Mouse (Mus musculus) midbrain, embryonic 15.5 days (tissue): ENCODE measurements at regions not wholly inside any gene's neighbourhood (a gene's known extent, or its start where the extent isn't known, plus 50 kb on each side); places are given as distances from the start of the nearest gene placed in this dataset.
A peak's percentile ranks its signal among the peaks of the same experiment; 100 is the strongest.

Experiments used
- ATAC-seq: fragments of 200-750 bp; cut with Nextera tagmentation; replicated peaks from 2 replicates; pipeline ENCODE4 v1.8.0; 2017; ENCODE audit warnings: moderate TSS enrichment
- H3K27ac ChIP-seq: fragments of 300-500 bp; sonication (generic); 2 replicates; pipeline ENCODE4 v1.5.1; 2015; ENCODE audit warnings: mild to moderate bottlenecking, inconsistent platforms
- H3K27me3 ChIP-seq: fragments of 300-500 bp; sonication (generic); replicated peaks from 2 replicates; pipeline ENCODE4 v1.6.1; 2015; ENCODE audit warnings: inconsistent platforms
- H3K36me3 ChIP-seq: fragments of 300-500 bp; sonication (generic); replicated peaks from 2 replicates; pipeline ENCODE4 v1.6.1; 2015; ENCODE audit warnings: inconsistent platforms
- H3K4me1 ChIP-seq: fragments of 300-500 bp; sonication (generic); 2 replicates; pipeline ENCODE4 v1.6.1; 2015; ENCODE audit warnings: inconsistent platforms
- H3K4me2 ChIP-seq: fragments of 300-500 bp; sonication (generic); 2 replicates; pipeline ENCODE4 v1.6.1; 2015; ENCODE audit warnings: inconsistent platforms, mild to moderate bottlenecking, moderate library complexity
- H3K4me3 ChIP-seq: fragments of 300-500 bp; sonication (generic); 2 replicates; pipeline ENCODE4 v1.5.1; 2015; ENCODE audit warnings: mild to moderate bottlenecking, inconsistent platforms
- H3K9ac ChIP-seq: fragments of 300-500 bp; sonication (generic); 2 replicates; pipeline ENCODE4 v1.6.1; 2015; ENCODE audit warnings: mild to moderate bottlenecking, inconsistent platforms
- H3K9me3 ChIP-seq: fragments of 300-500 bp; sonication (generic); 2 replicates; pipeline ENCODE4 v1.6.1; 2016; ENCODE audit warnings: inconsistent platforms
- WGBS: fragments of 180-500 bp; shearing (Covaris S2); methylation state at CpG from one replicate; pipeline ENCODE4 v1.1.7; 2015; ENCODE audit warnings: mixed read lengths; 5-methylcytosine and 5-hydroxymethylcytosine counted together

DNA sequence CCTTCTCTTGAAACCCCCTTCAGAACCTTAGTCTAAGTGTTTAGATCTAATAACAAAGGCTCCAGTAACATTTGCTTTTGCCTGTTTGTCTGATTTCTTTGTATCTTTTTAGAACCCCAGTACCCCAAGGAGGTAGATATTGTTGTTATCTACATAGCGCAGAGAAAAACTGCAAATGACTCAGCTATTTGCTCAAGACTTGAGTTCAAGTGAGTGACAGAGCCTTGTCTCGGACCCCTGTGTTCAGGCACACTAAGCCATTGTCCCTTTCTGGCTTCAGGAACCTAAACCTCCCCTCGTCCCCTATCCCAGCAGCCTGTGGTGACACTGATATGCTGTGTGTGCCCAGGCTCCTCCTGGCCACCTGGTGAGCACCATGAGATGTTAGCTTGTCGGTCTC is 421.5 kb downstream of the Cd83 start:
- Histone ChIP-seq H3K4me1 (peaks cover 19% of the 10 kb centered on the region), H3K9ac (no peak overlapping the region), H3K4me3 (no peak overlapping the region), H3K36me3 (no peaks in the 10 kb centered on the region), H3K27me3 (peaks cover 19% of the 10 kb centered on the region; the same call in 1 of the 2 replicates), H3K4me2 (no peak overlapping the region), H3K9me3 (no peaks in the 10 kb centered on the region), H3K27ac (no peak overlapping the region)
- 57% methylated on average over 4 of the region's 4 CpGs for WGBS
- ATAC-seq, result no peak

- Histone ChIP-seq H3K27me3 (peaks cover 19% of the 10 kb centered on the region; the same call in 1 of the 2 replicates), H3K4me2 (no peak overlapping the region), H3K9ac (no peak overlapping the region), H3K9me3 (no peaks in the 10 kb centered on the region), H3K36me3 (no peaks in the 10 kb centered on the region), H3K27ac (no peak overlapping the region), H3K4me3 (no peak overlapping the region), H3K4me1 (peaks cover 19% of the 10 kb centered on the region)
- ATAC-seq, result no peak
- WGBS, result 92% methylated on average over 4 of the region's 4 CpGs
Observed at GRCm38 (mm10) chr13:44206448-44206847, 421.9 kb downstream of the Cd83 start.

GRCm38 (mm10) chr13:44207400-44208005 is 422.9 kb downstream of the Cd83 start:
- Histone ChIP-seq H3K27me3 (peaks cover 19% of the 10 kb centered on the region; the same call in 1 of the 2 replicates), H3K36me3 (no peaks in the 10 kb centered on the region), H3K9me3 (no peaks in the 10 kb centered on the region), H3K27ac (no peak overlapping the region), H3K4me3 (no peak overlapping the region), H3K9ac (no peak overlapping the region), H3K4me2 (no peak overlapping the region), H3K4me1 (peaks cover 19% of the 10 kb centered on the region)
- 63% methylated on average over 11 of the region's 11 CpGs for WGBS
- ATAC-seq, result no peak

DNA sequence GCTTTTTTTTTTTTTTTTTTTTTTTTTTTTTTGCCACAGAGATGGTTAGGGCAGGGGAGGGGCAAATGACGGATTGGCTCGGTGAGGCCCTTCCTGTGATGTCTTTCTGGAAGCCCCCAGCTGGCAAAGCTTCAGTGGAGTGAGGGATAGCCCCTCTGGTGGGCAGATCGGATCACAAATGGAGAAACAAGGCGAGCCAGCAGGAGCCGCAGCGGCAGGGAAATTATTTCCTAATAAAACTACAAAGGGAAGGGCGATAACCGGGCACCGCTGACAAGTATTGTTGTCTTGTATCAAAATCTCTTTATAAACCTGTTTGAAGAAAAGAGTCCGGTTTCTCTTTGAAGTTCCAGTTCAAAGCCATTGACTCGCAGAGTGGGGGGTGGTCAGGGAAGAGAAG is 424.5 kb downstream of the Cd83 start:
- H3K4me3 ChIP-seq, result no peak overlapping the region
- no peak overlapping the region for H3K27ac ChIP-seq
- peaks cover 24% of the 10 kb centered on the region for H3K4me1 ChIP-seq
- no peak for ATAC-seq
- no peaks in the 10 kb centered on the region for H3K9me3 ChIP-seq
- no peaks in the 10 kb centered on the region for H3K36me3 ChIP-seq
- peaks cover 18% of the 10 kb centered on the region; the same call in 1 of the 2 replicates for H3K27me3 ChIP-seq
- peak overlapping the region; percentile 25 for H3K4me2 ChIP-seq
- 4% methylated on average over 11 of the region's 11 CpGs for WGBS
- no peak overlapping the region for H3K9ac ChIP-seq

DNA sequence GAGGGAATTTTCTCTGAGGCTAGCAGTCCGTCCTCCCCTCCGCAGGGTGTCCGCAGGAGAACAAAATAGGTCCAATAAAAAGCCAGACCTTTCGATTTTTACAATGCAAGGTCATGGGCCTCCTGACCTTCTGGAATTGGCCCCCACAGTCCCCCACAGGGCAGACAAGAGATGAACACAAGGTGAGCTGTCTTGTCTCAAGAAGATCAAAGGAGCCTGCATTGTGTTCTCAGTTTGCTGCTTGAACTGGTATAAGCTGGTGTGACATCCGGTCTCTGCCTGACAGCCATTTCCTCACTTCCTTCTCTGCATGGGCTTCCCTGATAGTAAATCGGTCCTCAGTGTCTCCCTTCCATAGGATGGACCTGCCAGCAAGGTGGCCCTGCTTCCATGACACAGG is 425.5 kb downstream of the Cd83 start:
- no peak overlapping the region for H3K4me2 ChIP-seq
- peaks cover 13% of the 10 kb centered on the region; the same call in 1 of the 2 replicates for H3K27me3 ChIP-seq
- no peaks in the 10 kb centered on the region for H3K36me3 ChIP-seq
- no peak for ATAC-seq
- peaks cover 24% of the 10 kb centered on the region for H3K4me1 ChIP-seq
- H3K9me3 ChIP-seq, result no peaks in the 10 kb centered on the region
- no peak overlapping the region for H3K27ac ChIP-seq
- H3K9ac ChIP-seq, result no peak overlapping the region
- WGBS, result 29% methylated on average over 6 of the region's 6 CpGs
- H3K4me3 ChIP-seq, result no peak overlapping the region

GRCm38 (mm10) chr13:44212356-44212755 is 427.8 kb downstream of the Cd83 start:
- 85% methylated on average over 4 of the region's 4 CpGs for WGBS

DNA sequence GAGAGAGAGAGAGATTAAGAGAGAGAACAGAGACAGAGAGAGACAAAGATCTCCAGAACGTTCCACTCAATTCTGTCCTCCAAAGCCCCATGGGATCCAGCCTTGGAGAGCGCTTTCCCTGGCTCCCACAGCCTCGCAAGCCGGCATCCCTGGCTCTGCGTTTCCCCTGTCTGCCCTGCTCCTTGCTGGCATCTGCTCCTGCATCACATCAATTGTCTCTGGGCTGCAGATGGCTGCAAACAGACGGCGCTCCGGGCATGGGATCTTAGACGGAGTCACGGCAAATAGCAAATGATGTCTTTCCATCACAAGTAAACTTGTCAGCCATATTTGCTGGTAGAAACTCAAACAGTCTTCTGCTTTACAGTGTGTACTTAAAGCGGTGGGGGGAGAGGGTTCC is 428.4 kb downstream of the Cd83 start:
- peaks cover 7% of the 10 kb centered on the region; the same call in 1 of the 2 replicates for H3K27me3 ChIP-seq
- H3K9me3 ChIP-seq, result no peaks in the 10 kb centered on the region
- peaks cover 23% of the 10 kb centered on the region for H3K4me1 ChIP-seq
- 52% methylated on average over 11 of the region's 11 CpGs for WGBS
- H3K9ac ChIP-seq, result no peak overlapping the region
- no peak for ATAC-seq
- H3K27ac ChIP-seq, result no peak overlapping the region
- H3K4me3 ChIP-seq, result no peak overlapping the region
- no peaks in the 10 kb centered on the region for H3K36me3 ChIP-seq
- H3K4me2 ChIP-seq, result no peak overlapping the region

More at GRCm38 (mm10) chr13:44212356-44212755, 427.8 kb downstream of the Cd83 start:
- Histone ChIP-seq H3K9me3 (no peaks in the 10 kb centered on the region), H3K27ac (no peak overlapping the region), H3K4me2 (no peak overlapping the region), H3K27me3 (peaks cover 13% of the 10 kb centered on the region; the same call in 1 of the 2 replicates), H3K4me1 (peaks cover 24% of the 10 kb centered on the region), H3K4me3 (no peak overlapping the region), H3K36me3 (no peaks in the 10 kb centered on the region), H3K9ac (no peak overlapping the region)
- no peak for ATAC-seq

GRCm38 (mm10) chr13:44218266-44218665 is 433.7 kb downstream of the Cd83 start:
- Histone ChIP-seq H3K36me3 (no peaks in the 10 kb centered on the region), H3K27ac (no peak overlapping the region), H3K4me1 (peaks cover 10% of the 10 kb centered on the region), H3K9me3 (no peaks in the 10 kb centered on the region), H3K4me3 (no peak overlapping the region), H3K27me3 (no peaks in the 10 kb centered on the region), H3K4me2 (no peak overlapping the region), H3K9ac (no peak overlapping the region)
- no peak for ATAC-seq
- 26% methylated on average over 8 of the region's 8 CpGs for WGBS

- Histone ChIP-seq H3K9ac (no peak overlapping the region), H3K36me3 (no peaks in the 10 kb centered on the region), H3K4me2 (no peak overlapping the region), H3K4me3 (no peak overlapping the region), H3K27ac (no peak overlapping the region), H3K9me3 (no peaks in the 10 kb centered on the region), H3K27me3 (no peaks in the 10 kb centered on the region), H3K4me1 (peaks cover 10% of the 10 kb centered on the region)
- ATAC-seq, result no peak
- WGBS, result 30% methylated on average over 5 of the region's 5 CpGs
Observed at GRCm38 (mm10) chr13:44221721-44222120, 437.1 kb downstream of the Cd83 start.

- Histone ChIP-seq H3K9me3 (no peaks in the 10 kb centered on the region), H3K9ac (no peak overlapping the region), H3K4me2 (no peak overlapping the region), H3K4me1 (peaks cover 10% of the 10 kb centered on the region), H3K27ac (no peak overlapping the region), H3K4me3 (no peak overlapping the region), H3K36me3 (no peaks in the 10 kb centered on the region), H3K27me3 (0 out of 2 replicates have a peak, but pooled peaks cover 3% of the 10 kb centered on the region)
- ATAC-seq, result no peak
Observed at GRCm38 (mm10) chr13:44222335-44222734, 437.8 kb downstream of the Cd83 start.

- no peak overlapping the region for H3K27ac ChIP-seq
- no peak for ATAC-seq
- peak overlapping the region; percentile 8; the same call in 1 of the 2 replicates for H3K4me2 ChIP-seq
- peaks cover 40% of the 10 kb centered on the region for H3K4me1 ChIP-seq
- H3K4me3 ChIP-seq, result no peak overlapping the region
- 53% methylated on average over 14 of the region's 14 CpGs for WGBS
- H3K9ac ChIP-seq, result no peak overlapping the region
- H3K27me3 ChIP-seq, result 0 out of 2 replicates have a peak, but pooled peaks cover 3% of the 10 kb centered on the region
- H3K36me3 ChIP-seq, result no peaks in the 10 kb centered on the region
- no peaks in the 10 kb centered on the region for H3K9me3 ChIP-seq
Observed at GRCm38 (mm10) chr13:44227706-44228459, 443.3 kb downstream of the Cd83 start.

GRCm38 (mm10) chr13:44228540-44229135 is 444.1 kb downstream of the Cd83 start:
- H3K27ac ChIP-seq, result no peak overlapping the region
- H3K9ac ChIP-seq, result no peak overlapping the region
- WGBS, result 4% methylated on average over 16 of the region's 16 CpGs
- no peak overlapping the region for H3K4me3 ChIP-seq
- H3K9me3 ChIP-seq, result no peaks in the 10 kb centered on the region
- peaks cover 40% of the 10 kb centered on the region for H3K4me1 ChIP-seq
- no peak for ATAC-seq
- H3K4me2 ChIP-seq, result peak overlapping the region; percentile 8; the same call in 1 of the 2 replicates
- 0 out of 2 replicates have a peak, but pooled peaks cover 3% of the 10 kb centered on the region for H3K27me3 ChIP-seq
- H3K36me3 ChIP-seq, result no peaks in the 10 kb centered on the region
